Mouse (Mus musculus): Measurements from ENCODE around the gene Epn2.

Epn2 gene

GRCm38 (mm10) chr11:61540642-61541041 lies 38.8 kb downstream of the Epn2 start:
- no peak for DNase-seq (ENCODE audit: low spot score in 2 of 2)

DNA sequence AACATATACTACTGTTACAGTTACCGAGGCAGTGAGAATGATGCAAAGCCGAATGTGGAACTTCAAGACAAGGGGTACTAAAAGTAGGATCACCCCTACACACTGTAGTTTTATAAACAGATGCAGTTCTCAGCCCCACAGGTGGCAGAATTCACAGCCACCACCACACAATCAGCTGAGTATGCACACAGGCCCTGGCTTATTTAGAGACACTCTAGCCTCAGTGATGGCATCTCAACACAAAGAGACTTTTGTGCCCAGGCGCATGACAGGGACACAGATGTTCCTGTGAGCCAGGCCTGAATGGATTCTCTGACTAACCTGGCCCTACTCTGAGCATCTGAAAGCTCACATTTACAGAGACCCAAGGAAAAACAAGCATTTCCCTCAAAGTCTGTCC lies 42.1 kb downstream of the Epn2 start:
- peak; percentile 35 to 40 for DNase-seq (ENCODE audit: low spot score in 2 of 2)

DNA sequence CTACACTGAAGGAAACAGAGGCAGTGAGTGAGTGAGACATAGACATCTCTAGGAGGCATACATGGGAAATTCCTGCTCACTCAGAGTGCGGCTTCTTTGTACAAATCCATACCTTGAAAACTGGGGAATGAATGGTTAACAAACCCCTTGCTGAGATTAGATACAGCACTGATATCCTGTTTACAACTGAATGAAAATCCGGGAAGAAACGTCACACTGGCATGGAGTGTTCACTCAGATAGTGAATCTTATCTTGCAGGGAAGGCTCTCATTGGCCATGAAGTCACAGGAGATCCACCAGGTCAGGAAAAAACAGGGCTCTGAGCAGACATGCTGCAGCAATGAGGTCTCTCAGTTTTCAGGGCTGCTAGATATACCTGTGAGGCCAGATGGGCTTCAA lies 42.5 kb downstream of the Epn2 start:
- no peak for DNase-seq (ENCODE audit: low spot score in 2 of 2)

- DNase-seq (ENCODE audit: low spot score in 2 of 2) = no peak
These were observed 44.0 kb downstream of the Epn2 start for GRCm38 (mm10) chr11:61535530-61535929.

DNA sequence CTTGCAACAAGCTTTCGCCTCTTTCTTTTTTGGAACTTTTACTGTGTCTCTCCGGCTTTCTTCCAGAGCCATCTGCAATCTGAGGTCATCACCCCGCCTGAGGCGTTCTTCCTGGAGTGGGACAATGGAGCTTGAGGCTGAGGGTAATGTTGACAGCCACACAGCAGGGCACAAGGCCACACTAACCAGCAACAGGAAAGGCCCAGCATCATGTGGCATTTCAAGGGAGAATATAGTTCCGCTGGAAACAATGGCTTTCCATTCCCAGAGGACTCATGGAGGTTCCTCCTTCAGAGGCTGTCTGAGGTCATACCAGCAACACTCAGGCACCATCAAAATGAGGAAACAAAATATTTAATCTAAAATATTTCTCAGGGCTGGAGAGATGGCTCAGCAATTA lies 45.9 kb downstream of the Epn2 start:
- no peak for DNase-seq (ENCODE audit: low spot score in 2 of 2)

GRCm38 (mm10) chr11:61532820-61533219 lies 46.7 kb downstream of the Epn2 start:
- DNase-seq (ENCODE audit: low spot score in 2 of 2) = no peak

DNA sequence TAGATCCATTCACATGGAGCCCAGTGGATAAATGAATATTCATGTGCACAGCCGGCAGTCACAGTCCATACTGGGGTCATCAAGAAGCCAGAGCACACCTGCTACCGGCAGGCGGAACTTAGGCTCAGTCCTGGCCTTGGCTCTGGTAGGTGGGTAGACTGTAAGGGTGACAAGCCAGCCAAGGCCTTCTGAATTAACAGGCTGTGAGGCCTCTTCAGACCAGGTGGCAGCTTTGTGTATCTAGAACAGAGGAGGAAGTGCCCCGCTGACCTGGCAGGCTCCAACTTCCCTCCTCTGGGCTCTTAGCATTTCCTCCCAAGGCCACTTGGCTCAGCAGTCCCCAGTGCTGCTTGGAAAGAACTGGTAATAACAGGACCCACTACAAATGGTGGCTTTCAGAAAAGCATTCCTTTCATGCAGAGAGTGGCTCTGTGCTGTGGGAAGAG lies 50.2 kb downstream of the Epn2 start:
- peak; percentile 27 to 37 for DNase-seq (ENCODE audit: low spot score in 2 of 2)

GRCm38 (mm10) chr11:61526872-61527271 lies 52.6 kb downstream of the Epn2 start:
- peak in 1 of 2 experiments; percentile 31 for DNase-seq (ENCODE audit: low spot score in 2 of 2)

GRCm38 (mm10) chr11:61519484-61520107 lies 59.9 kb downstream of the Epn2 start:
- no peak for DNase-seq (ENCODE audit: low spot score in 2 of 2)

DNA sequence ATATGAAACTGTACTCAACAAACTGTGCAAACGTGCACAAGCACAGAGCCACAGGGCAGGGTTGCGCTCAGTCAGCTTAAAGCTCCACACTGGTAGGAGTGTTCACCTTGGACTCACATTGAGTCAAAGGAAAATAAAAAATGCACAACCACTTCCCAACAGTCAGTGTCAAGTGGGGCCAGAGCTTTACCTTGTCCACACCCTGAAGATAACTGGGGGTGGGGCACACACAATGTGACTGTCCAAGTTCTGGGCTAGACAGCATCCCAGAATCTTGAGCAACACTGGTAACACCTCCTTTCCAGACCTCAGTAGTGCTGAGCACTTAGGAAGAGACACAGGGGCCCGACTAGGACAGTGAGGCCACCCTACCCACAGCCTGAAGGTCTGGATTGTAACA lies 60.6 kb downstream of the Epn2 start:
- no peak for DNase-seq (ENCODE audit: low spot score in 2 of 2)

GRCm38 (mm10) chr11:61517971-61518370 lies 61.5 kb downstream of the Epn2 start:
- no peak for DNase-seq (ENCODE audit: low spot score in 2 of 2)

GRCm38 (mm10) chr11:61514953-61515352 lies 64.5 kb downstream of the Epn2 start:
- no peak for DNase-seq (ENCODE audit: low spot score in 2 of 2)

DNA sequence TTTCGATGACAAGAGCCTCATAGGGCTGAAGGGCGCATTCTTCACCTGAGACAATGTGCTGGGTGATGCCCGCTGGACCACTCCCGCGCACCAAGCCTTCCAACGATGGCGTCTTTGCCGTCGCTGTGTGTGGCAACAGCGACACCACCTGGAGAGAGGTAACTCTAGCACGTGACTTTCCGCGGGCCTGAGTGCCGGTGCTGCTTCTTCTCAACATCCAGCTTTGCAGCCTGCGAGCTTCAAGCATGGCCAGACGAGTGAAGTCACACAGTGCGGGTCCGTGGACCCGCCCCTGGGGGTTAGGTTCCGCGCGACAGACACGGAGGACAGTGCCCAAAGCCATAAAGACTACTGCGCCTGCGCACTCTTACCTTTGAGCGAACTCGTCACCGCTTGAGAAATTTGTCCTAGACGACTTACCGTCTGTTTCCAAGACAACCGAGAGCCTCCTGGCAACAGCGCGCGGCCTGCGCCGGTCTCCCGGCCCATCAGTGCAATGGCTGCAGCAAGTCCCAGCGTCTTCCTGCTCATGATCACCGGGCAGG lies 74.7 kb downstream of the Epn2 start, which contains the start of gene B9d1:
Gene B9d1, plus strand, starts transcription at position 432 of the 545 bp plus-strand sequence.
- peak; percentile 99 for DNase-seq (ENCODE audit: low spot score in 2 of 2)

GRCm38 (mm10) chr11:61503933-61504332 lies 75.6 kb downstream of the Epn2 start:
- no peak for DNase-seq (ENCODE audit: low spot score in 2 of 2)

DNA sequence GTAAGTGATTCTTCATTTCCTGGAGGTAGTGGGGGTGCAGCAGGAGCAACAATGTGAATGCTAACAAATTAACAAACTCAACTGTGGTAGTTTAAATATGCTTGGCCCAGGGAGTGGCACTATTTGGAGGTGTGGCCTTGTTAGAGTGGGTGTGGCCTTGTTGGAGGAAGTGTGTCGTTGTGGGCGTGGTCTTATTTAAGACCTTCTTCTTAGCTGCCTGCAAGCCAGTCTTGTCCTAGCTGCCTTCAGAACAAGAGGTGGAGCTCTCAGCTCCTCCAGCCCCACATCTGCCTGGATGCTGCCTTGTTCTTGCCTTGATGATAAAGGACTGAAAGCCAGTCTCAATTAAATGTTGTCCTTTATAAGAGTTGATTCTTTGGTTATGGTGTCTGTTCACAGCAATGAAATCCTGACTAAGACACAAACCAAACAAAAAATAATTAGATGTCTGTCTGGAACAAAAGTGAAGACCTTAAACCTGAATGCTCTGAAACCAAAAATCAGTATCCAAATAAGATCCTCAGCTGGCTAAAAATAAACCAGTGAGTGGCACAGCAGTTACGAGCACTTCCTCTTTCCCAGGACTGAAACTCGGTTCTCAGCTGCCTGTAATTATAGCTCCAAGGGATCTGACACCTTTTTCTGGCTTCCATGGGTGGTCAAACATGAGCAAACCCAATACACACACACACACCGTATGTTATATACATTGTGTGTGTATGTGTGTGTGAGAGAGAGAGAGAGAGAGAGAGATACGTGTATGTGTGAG lies 80.6 kb downstream of the Epn2 start:
- DNase-seq (ENCODE audit: low spot score in 2 of 2) = no peak

DNA sequence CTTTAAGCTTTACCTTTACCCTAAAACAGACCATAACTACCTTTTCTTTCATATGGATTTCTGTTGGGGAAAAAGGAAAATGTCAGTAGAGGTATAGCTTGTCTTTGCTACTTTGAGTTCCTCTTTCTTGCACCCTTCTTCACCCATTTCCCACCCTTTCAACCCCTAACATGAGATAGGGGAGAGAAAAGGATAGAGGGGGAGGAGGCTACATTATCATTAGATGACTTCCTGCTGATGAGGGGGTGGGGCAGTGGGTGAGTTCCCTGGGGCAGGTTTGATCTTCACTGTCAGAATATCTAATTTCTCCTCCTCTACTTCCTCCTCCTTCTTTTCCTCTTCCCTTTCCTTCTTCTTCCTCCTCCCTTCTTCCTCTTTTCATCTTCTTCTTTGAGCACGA lies 82.0 kb downstream of the Epn2 start:
- DNase-seq (ENCODE audit: low spot score in 2 of 2) = no peak

DNA sequence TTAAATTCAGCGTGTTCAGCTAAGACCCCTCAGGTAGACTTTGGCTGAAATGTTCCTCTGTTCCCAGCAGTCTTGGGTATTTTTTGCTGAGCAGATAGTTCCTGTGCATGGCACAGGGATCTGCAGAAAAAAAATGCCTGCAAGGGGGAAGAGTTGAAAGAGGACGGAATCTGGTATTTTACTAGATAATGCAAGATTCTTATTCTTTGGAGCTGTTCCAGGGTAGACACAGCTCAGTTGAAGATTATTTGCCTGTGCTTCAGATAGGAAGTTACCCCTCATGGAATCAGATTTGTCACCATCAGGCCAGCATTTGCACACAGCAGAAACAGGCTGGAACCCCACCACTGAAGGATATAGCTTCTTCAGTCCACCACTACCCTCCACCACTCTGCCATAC lies 84.0 kb downstream of the Epn2 start:
- DNase-seq (ENCODE audit: low spot score in 2 of 2) = no peak

- DNase-seq (ENCODE audit: low spot score in 2 of 2) = peak; percentile 93 to 96
These were observed 85.1 kb downstream of the Epn2 start, which contains the start of gene Mapk7 for GRCm38 (mm10) chr11:61494129-61494997. Gene Mapk7 (minus strand): TSS chr11:61494406.

GRCm38 (mm10) chr11:61493525-61494128 lies 85.9 kb downstream of the Epn2 start:
- DNase-seq (ENCODE audit: low spot score in 2 of 2) = peak in 1 of 2 experiments; percentile 53

DNA sequence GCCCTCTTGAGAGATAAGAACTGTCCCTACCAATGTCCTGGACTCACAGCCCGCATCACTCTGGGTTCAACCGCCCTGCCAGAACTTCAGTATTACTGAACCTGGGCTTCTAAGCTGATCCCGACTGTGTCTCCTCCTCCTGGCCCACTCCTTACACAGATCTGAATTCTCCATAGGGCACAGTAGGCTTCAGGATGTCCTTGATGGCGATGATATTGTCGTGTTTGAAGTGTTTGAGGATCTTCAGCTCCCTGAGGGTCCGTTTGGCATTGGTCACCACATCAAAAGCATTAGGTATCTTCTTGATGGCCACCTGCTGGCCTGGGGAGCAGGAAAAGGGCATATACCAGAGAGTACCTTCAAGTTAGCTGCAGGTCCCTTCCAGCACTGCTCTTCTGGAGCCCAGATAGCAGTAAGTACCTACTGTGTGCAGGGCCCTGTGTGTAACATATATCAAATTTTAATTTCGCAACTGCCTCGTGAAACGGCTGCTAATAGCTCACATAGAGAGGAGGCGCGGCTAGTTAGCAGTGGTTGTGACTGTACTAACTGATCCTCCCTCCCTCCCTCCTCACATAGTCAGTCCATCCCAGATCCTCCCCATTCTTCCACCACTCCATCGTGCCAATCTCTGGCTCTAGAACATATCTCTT lies 86.6 kb downstream of the Epn2 start:
- no peak for DNase-seq (ENCODE audit: low spot score in 2 of 2)

DNA sequence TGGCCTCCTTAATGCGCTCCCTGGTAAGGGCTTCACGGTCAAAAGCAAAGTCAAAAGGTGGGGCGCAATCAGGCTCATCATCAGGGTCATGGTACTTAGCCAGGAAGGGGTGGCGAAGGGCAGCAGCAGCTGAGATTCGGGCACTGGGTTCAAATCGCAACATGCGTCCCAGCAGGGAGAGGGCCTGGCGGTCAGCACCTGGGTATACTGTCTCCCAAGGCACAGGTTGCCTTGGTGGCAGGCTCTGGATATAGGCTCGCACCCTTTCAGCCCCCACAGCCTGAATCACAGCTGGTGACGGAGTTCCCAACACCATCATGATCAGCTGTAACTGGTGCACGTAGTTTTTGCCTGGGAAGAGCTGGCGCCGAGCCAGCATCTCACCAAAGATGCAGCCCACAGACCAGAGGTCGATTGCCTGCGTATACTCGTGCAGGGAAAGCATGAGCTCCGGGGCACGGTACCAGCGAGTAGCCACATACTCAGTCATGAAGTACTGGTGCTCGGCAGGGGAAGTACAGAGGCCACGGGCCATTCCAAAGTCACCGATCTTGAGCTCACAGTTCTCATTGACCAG lies 88.5 kb downstream of the Epn2 start:
- no peak for DNase-seq (ENCODE audit: low spot score in 2 of 2)

Measured in right cerebral cortex, adult 2 months (tissue).